Mouse (Mus musculus) liver, embryonic 12.5 days (tissue): ENCODE data around the gene Ccdc122. TPM values are rescaled to one million over a fixed set of nuclear protein-coding genes. Genes with fewer than 3 reads are reported as not detected.
"Not testable (repeated sequence)": the region's sequence is repeated elsewhere in the genome, so short reads cannot be mapped to it uniquely, and the experiment has no call there.

ENCODE experiments used
- ATAC-seq: fragments of 200-750 bp; cut with Nextera tagmentation; 2 replicates; pipeline ENCODE4 v1.8.0; 2017; ENCODE audit warnings: moderate number of reproducible peaks, mild to moderate bottlenecking, moderate library complexity
- H3K27ac ChIP-seq: fragments of 300-500 bp; sonication (generic); 2 replicates; pipeline ENCODE4 v1.5.1; 2016; ENCODE audit warnings: mild to moderate bottlenecking
- H3K27me3 ChIP-seq: fragments of 300-500 bp; sonication (generic); replicated peaks from 2 replicates; pipeline ENCODE4 v1.6.1; 2016; ENCODE audit warnings: mild to moderate bottlenecking, moderate library complexity
- H3K36me3 ChIP-seq: fragments of 300-500 bp; sonication (generic); 2 replicates; pipeline ENCODE4 v1.6.1; 2016; ENCODE audit warnings: mild to moderate bottlenecking, moderate library complexity
- H3K4me1 ChIP-seq: fragments of 300-500 bp; sonication (generic); 2 replicates; pipeline ENCODE4 v1.6.1; 2016
- H3K4me2 ChIP-seq: fragments of 300-500 bp; sonication (generic); 2 replicates; pipeline ENCODE4 v1.6.1; 2016; ENCODE audit warnings: mild to moderate bottlenecking, moderate library complexity
- H3K4me3 ChIP-seq: fragments of 300-500 bp; sonication (generic); 2 replicates; pipeline ENCODE4 v1.5.1; 2016; ENCODE audit warnings: mild to moderate bottlenecking, moderate library complexity
- H3K9ac ChIP-seq: fragments of 300-500 bp; sonication (generic); 2 replicates; pipeline ENCODE4 v1.6.1; 2016; ENCODE audit warnings: mild to moderate bottlenecking, moderate library complexity
- H3K9me3 ChIP-seq: fragments of 300-500 bp; sonication (generic); replicated peaks from 2 replicates; pipeline ENCODE4 v1.6.1; 2016; ENCODE audit warnings: mild to moderate bottlenecking, moderate library complexity
- WGBS: fragments of 180-500 bp; shearing (Covaris S2); methylation state at CpG from one replicate; pipeline ENCODE4 v1.1.7; 2016; ENCODE audit not compliant: insufficient replicate concordance; 5-methylcytosine and 5-hydroxymethylcytosine counted together
- polyA plus RNA-seq: library from polyadenylated mRNA; unstranded; fragments of >200 nt; fragmentation: Nextera tagmentation; extraction: Ambion mirVana; gene quantifications from 2 replicates; pipeline ENCODE4 v1.2.1, GENCODE M21; 2016

Gene Ccdc122
- polyA plus RNA-seq, 1 experiment from 2014 or later = 2.2 TPM

- ATAC-seq = no peak
- Histone ChIP-seq H3K4me3 (no peak overlapping the region), H3K4me1 (peaks cover 21% of the 10 kb centered on the region), H3K27me3 (no peaks in the 10 kb centered on the region), H3K27ac (no peak overlapping the region), H3K9me3 (no peaks in the 10 kb centered on the region), H3K9ac (no peak overlapping the region), H3K4me2 (no peak overlapping the region), H3K36me3 (peaks cover 11% of the 10 kb centered on the region; the same call in 1 of the 2 replicates)
- 76% methylated on average over 3 of the region's 3 CpGs for WGBS
Measured at GRCm38 (mm10) chr14:77033391-77033790, 3.2 kb upstream of the Ccdc122 start.

- 60% methylated on average over 7 of the region's 7 CpGs for WGBS
- Histone ChIP-seq H3K4me2 (0 out of 2 replicates have a peak overlapping the region, but pooled peaks have one; percentile 2), H3K27me3 (no peaks in the 10 kb centered on the region), H3K27ac (no peak overlapping the region; the same call in 1 of the 2 replicates), H3K9ac (no peak overlapping the region), H3K4me1 (peaks cover 21% of the 10 kb centered on the region), H3K36me3 (peaks cover 11% of the 10 kb centered on the region; the same call in 1 of the 2 replicates), H3K4me3 (no peak overlapping the region), H3K9me3 (no peaks in the 10 kb centered on the region)
- peak; percentile 53; the same call in 1 of the 2 replicates for ATAC-seq
Measured at GRCm38 (mm10) chr14:77034175-77034915, 2.2 kb upstream of the Ccdc122 start.

GRCm38 (mm10) chr14:77034970-77035369, 1.6 kb upstream of the Ccdc122 start:
- H3K36me3 ChIP-seq = peaks cover 11% of the 10 kb centered on the region; the same call in 1 of the 2 replicates
- WGBS = 75% methylated on average over 8 of the region's 8 CpGs
- 0 out of 2 replicates have a peak overlapping the region, but pooled peaks have one; percentile 2 for H3K4me2 ChIP-seq
- no peak overlapping the region for H3K4me3 ChIP-seq
- H3K4me1 ChIP-seq = peaks cover 21% of the 10 kb centered on the region
- no peak for ATAC-seq
- H3K27ac ChIP-seq = no peak overlapping the region; the same call in 1 of the 2 replicates
- H3K27me3 ChIP-seq = no peaks in the 10 kb centered on the region
- no peaks in the 10 kb centered on the region for H3K9me3 ChIP-seq
- H3K9ac ChIP-seq = no peak overlapping the region

DNA sequence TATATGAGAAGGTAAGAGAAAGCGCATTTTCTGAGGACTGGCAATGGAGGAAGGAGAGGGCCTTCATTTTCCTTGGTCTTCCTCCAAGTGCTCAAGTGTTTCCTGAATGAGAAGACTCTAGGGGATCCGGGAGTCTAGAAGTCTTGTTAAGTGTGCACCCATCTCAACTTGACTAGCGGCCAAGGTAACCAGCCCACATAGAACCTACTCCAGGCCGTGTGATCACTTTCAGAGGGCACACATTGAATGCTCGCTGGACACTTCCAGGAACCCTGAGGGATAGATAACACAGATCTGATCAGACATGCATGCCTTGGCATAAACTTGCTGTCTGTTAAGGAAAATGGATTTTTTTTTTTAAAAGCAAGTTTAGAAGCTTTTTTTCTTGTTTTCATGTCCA, 758 bp downstream of the Ccdc122 start:
- H3K4me1 ChIP-seq = peaks cover 21% of the 10 kb centered on the region
- H3K27ac ChIP-seq = no peak overlapping the region
- no peaks in the 10 kb centered on the region for H3K36me3 ChIP-seq
- 62% methylated on average over 5 of the region's 5 CpGs for WGBS
- H3K4me3 ChIP-seq = peak overlapping the region; percentile 71; the same call in 1 of the 2 replicates
- no peaks in the 10 kb centered on the region for H3K27me3 ChIP-seq
- no peak overlapping the region for H3K9ac ChIP-seq
- ATAC-seq = no peak
- H3K9me3 ChIP-seq = no peaks in the 10 kb centered on the region
- H3K4me2 ChIP-seq = peak overlapping the region; percentile 91; the same call in 1 of the 2 replicates

- no peaks in the 10 kb centered on the region for H3K36me3 ChIP-seq
- H3K27me3 ChIP-seq = no peaks in the 10 kb centered on the region
- 66% methylated on average over 8 of the region's 8 CpGs for WGBS
- H3K4me1 ChIP-seq = peaks cover 20% of the 10 kb centered on the region
- ATAC-seq = no peak
- no peaks in the 10 kb centered on the region for H3K9me3 ChIP-seq
- no peak overlapping the region for H3K4me3 ChIP-seq
- H3K4me2 ChIP-seq = no peak overlapping the region
- no peak overlapping the region for H3K27ac ChIP-seq
- no peak overlapping the region for H3K9ac ChIP-seq
Measured at GRCm38 (mm10) chr14:77037832-77038425, 1.4 kb downstream of the Ccdc122 start.

- no peaks in the 10 kb centered on the region for H3K4me1 ChIP-seq
- ATAC-seq = no peak
- H3K4me2 ChIP-seq = no peak overlapping the region
- H3K27ac ChIP-seq = no peak overlapping the region
- H3K9me3 ChIP-seq = 0 out of 2 replicates have a peak, but pooled peaks cover 5% of the 10 kb centered on the region
- H3K4me3 ChIP-seq = no peak overlapping the region
- no peaks in the 10 kb centered on the region for H3K36me3 ChIP-seq
- H3K9ac ChIP-seq = no peak overlapping the region
- no peaks in the 10 kb centered on the region for H3K27me3 ChIP-seq
Measured at GRCm38 (mm10) chr14:77053288-77053687, 16.7 kb downstream of the Ccdc122 start.

- WGBS = 73% methylated on average over 1 of the region's 1 CpGs
- Histone ChIP-seq H3K27me3 (no peaks in the 10 kb centered on the region), H3K27ac (no peak overlapping the region), H3K9me3 (no peaks in the 10 kb centered on the region), H3K36me3 (no peaks in the 10 kb centered on the region), H3K4me2 (no peak overlapping the region), H3K4me3 (no peak overlapping the region), H3K4me1 (no peaks in the 10 kb centered on the region), H3K9ac (no peak overlapping the region)
- no peak for ATAC-seq
Measured at GRCm38 (mm10) chr14:77069361-77069760, 32.8 kb downstream of the Ccdc122 start.

- no peaks in the 10 kb centered on the region for H3K36me3 ChIP-seq
- no peaks in the 10 kb centered on the region for H3K4me1 ChIP-seq
- no peak overlapping the region for H3K27ac ChIP-seq
- H3K9ac ChIP-seq = no peak overlapping the region
- no peak for ATAC-seq
- H3K4me2 ChIP-seq = no peak overlapping the region
- no peak overlapping the region for H3K4me3 ChIP-seq
- H3K9me3 ChIP-seq = no peaks in the 10 kb centered on the region
- no peaks in the 10 kb centered on the region for H3K27me3 ChIP-seq
- 72% methylated on average over 5 of the region's 5 CpGs for WGBS
Measured at GRCm38 (mm10) chr14:77081248-77081647, 44.7 kb downstream of the Ccdc122 start.

DNA sequence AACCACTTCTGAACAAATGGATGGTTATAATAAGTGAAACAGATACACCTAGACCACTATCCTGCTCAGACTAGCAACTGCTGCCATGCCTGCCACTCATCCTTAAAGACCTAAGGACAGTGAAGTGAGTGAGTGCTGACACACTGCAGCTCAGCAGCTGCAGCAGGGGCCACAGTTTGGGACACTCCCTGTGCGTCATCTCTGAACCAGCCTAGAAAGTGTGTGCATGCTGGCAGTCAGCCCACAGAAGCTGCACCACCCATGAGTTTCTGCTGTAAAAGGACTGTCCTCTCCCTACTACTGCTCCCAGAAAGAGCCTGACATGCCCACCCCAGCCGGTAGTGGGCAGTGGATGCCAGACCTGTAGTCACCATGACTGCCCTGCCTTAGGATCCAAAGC, 63.7 kb downstream of the Ccdc122 start:
- Histone ChIP-seq H3K4me1 (no peaks in the 10 kb centered on the region), H3K9ac (no peak overlapping the region), H3K4me2 (no peak overlapping the region), H3K27ac (no peak overlapping the region), H3K27me3 (no peaks in the 10 kb centered on the region), H3K36me3 (no peaks in the 10 kb centered on the region), H3K9me3 (no peaks in the 10 kb centered on the region), H3K4me3 (no peak overlapping the region)
- 58% methylated on average over 2 of the region's 2 CpGs for WGBS
- ATAC-seq = no peak

- H3K27ac ChIP-seq, H3K9me3 ChIP-seq, H3K4me1 ChIP-seq, H3K4me3 ChIP-seq, ATAC-seq, H3K4me2 ChIP-seq, H3K36me3 ChIP-seq, H3K27me3 ChIP-seq, H3K9ac ChIP-seq: not testable (repeated sequence)
- 65% methylated on average over 5 of the region's 5 CpGs for WGBS
Measured at GRCm38 (mm10) chr14:77110622-77111021, 74.0 kb downstream of the Ccdc122 start.

- Histone ChIP-seq H3K4me3 (no peak overlapping the region), H3K4me1 (no peaks in the 10 kb centered on the region), H3K9me3 (no peaks in the 10 kb centered on the region), H3K27me3 (no peaks in the 10 kb centered on the region), H3K36me3 (no peaks in the 10 kb centered on the region), H3K9ac (no peak overlapping the region), H3K27ac (no peak overlapping the region), H3K4me2 (no peak overlapping the region)
- ATAC-seq = peak; percentile 68
- 39% methylated on average over 5 of the region's 5 CpGs for WGBS
Measured at GRCm38 (mm10) chr14:77130612-77131011, 94.0 kb downstream of the Ccdc122 start.

- H3K4me3 ChIP-seq = no peak overlapping the region
- H3K9ac ChIP-seq = no peak overlapping the region
- no peak overlapping the region for H3K27ac ChIP-seq
- no peaks in the 10 kb centered on the region for H3K4me1 ChIP-seq
- no peaks in the 10 kb centered on the region for H3K36me3 ChIP-seq
- WGBS = 55% methylated on average over 6 of the region's 6 CpGs
- no peak for ATAC-seq
- no peaks in the 10 kb centered on the region for H3K27me3 ChIP-seq
- no peak overlapping the region for H3K4me2 ChIP-seq
- no peaks in the 10 kb centered on the region for H3K9me3 ChIP-seq
Measured at GRCm38 (mm10) chr14:77136936-77137335, 100.4 kb downstream of the Ccdc122 start.
